9 mouse cellular contexts compared by ENCODE assay signal in the genomic region with DNA sequence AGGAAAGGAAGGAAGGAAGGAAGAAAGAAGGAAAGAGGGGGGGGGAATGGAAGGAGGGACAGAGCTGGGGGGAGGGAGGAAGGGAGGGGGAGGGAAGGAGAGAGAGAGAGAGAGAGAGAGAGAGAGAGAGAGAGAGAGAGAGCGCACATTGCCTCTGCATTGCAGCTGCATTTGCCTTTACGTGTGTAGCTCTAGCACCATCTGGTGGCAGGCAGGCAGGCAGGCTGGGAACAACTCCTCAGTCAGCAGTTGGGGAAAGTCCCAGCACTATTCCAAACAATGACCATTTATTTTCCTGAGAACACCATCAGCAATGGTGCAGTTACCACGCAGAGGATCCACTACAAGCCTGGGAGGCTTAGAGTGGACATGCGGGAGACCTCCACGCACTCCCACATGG.
DNase-seq lines count a peak whose midpoint lies in the region; ATAC-seq lines count a peak whose summit lies in the region.
"Had no signal": no experiment of that assay in that cellular context is flagged by ENCODE, and none has a peak within 500 bp of the region (broad histone marks: within the 10 kb centered on the region; RNA-seq: fewer than 3 reads in every experiment).

No protein-coding gene starts in this region.

- H3K9ac ChIP-seq in embryonic facial prominence, embryonic 11.5 days (replicated peaks; ENCODE audit: low read length), result no peak overlapping the region
- H3K9ac ChIP-seq in heart, embryonic 16.5 days (ENCODE audit: low read length), result no peak overlapping the region
- no peak overlapping the region for H3K9ac ChIP-seq in lung, embryonic 15.5 days
- H3K9ac ChIP-seq: liver, embryonic 15.5 days had no signal

- H3K4me3 ChIP-seq in embryonic facial prominence, embryonic 11.5 days (ENCODE audit: low read depth, low read length), result no peak overlapping the region
- H3K4me3 ChIP-seq in heart, embryonic 16.5 days (ENCODE audit: low read length), result no peak overlapping the region
- no peak overlapping the region for H3K4me3 ChIP-seq in lung, embryonic 15.5 days
- H3K4me3 ChIP-seq: liver, embryonic 15.5 days had no signal

- ATAC-seq in embryonic facial prominence, embryonic 11.5 days (replicated peaks; ENCODE audit: insufficient number of reproducible peaks, low FRiP score, low TSS enrichment, low read depth), result no peak
- peak; percentile 41; the same call in 1 of the 2 replicates for ATAC-seq in heart, embryonic 16.5 days (replicated peaks; ENCODE audit: extremely low read depth, insufficient read depth, low FRiP score)
- peak; percentile 65 for ATAC-seq in lung, embryonic 15.5 days (ENCODE audit: borderline replicate concordance, extremely low read depth, low FRiP score, low TSS enrichment)

- peak; percentile 67 for DNase-seq in ES-CJ7 (ENCODE audit: low read depth, low spot score)
- DNase-seq in adrenal gland, postnatal 25 days, result peak; percentile 55
- DNase-seq in embryonic facial prominence, embryonic 11.5 days (ENCODE audit: low spot score), result peak; percentile 77
- peak; percentile 59 for DNase-seq in layer of hippocampus, adult 11-12 months (ENCODE audit: low spot score)
- peak; percentile 51 for DNase-seq in retina, adult 2 months (ENCODE audit: low read depth, low spot score)
- DNase-seq in urinary bladder, postnatal 25 days (ENCODE audit: low spot score), result peak; percentile 52

- no peaks in the 10 kb centered on the region for H3K27me3 ChIP-seq in embryonic facial prominence, embryonic 11.5 days (ENCODE audit: control insufficient read depth, insufficient read depth, low read length)
- H3K27me3 ChIP-seq in heart, embryonic 16.5 days (ENCODE audit: control insufficient read depth, insufficient read depth, low read length), result no peaks in the 10 kb centered on the region
- no peaks in the 10 kb centered on the region for H3K27me3 ChIP-seq in lung, embryonic 15.5 days
- H3K27me3 ChIP-seq: liver, embryonic 15.5 days had no signal

- 7% methylated on average over 5 of the region's 5 CpGs for WGBS in embryonic facial prominence, embryonic 11.5 days
- WGBS in heart, embryonic 16.5 days, result 15% methylated on average over 5 of the region's 5 CpGs
- 14% methylated on average over 5 of the region's 5 CpGs for WGBS in lung, embryonic 15.5 days

- H3K9me3 ChIP-seq in embryonic facial prominence, embryonic 11.5 days (replicated peaks; ENCODE audit: control insufficient read depth, low read length), result no peaks in the 10 kb centered on the region
- no peaks in the 10 kb centered on the region for H3K9me3 ChIP-seq in heart, embryonic 16.5 days (replicated peaks; ENCODE audit: control insufficient read depth, low read length)
- H3K9me3 ChIP-seq in lung, embryonic 15.5 days, result no peaks in the 10 kb centered on the region
- H3K9me3 ChIP-seq: liver, embryonic 15.5 days had no signal

- H3K27ac ChIP-seq in embryonic facial prominence, embryonic 11.5 days (replicated peaks; ENCODE audit: low read depth, low read length), result no peak overlapping the region
- H3K27ac ChIP-seq in heart, embryonic 16.5 days (ENCODE audit: low read length), result no peak overlapping the region
- no peak overlapping the region for H3K27ac ChIP-seq in lung, embryonic 15.5 days
- H3K27ac ChIP-seq: liver, embryonic 15.5 days had no signal

- H3K4me2 ChIP-seq in embryonic facial prominence, embryonic 11.5 days (ENCODE audit: low read depth, low read length), result no peak overlapping the region
- no peak overlapping the region for H3K4me2 ChIP-seq in heart, embryonic 16.5 days (ENCODE audit: low read depth, low read length)
- no peak overlapping the region for H3K4me2 ChIP-seq in lung, embryonic 15.5 days
- H3K4me2 ChIP-seq: liver, embryonic 15.5 days had no signal

- H3K36me3 ChIP-seq in embryonic facial prominence, embryonic 11.5 days (replicated peaks; ENCODE audit: control insufficient read depth, insufficient read depth, low read depth, low read length), result no peaks in the 10 kb centered on the region
- no peaks in the 10 kb centered on the region for H3K36me3 ChIP-seq in heart, embryonic 16.5 days (ENCODE audit: control insufficient read depth, insufficient read depth)
- H3K36me3 ChIP-seq in lung, embryonic 15.5 days, result no peaks in the 10 kb centered on the region
- H3K36me3 ChIP-seq: liver, embryonic 15.5 days had no signal

- no peaks in the 10 kb centered on the region for H3K4me1 ChIP-seq in embryonic facial prominence, embryonic 11.5 days (ENCODE audit: control insufficient read depth, insufficient read depth, low read length)
- H3K4me1 ChIP-seq in heart, embryonic 16.5 days (ENCODE audit: control insufficient read depth, insufficient read depth, low read length), result no peaks in the 10 kb centered on the region
- H3K4me1 ChIP-seq in lung, embryonic 15.5 days, result no peaks in the 10 kb centered on the region
- H3K4me1 ChIP-seq: liver, embryonic 15.5 days had no signal
